Mouse (Mus musculus): Measurements from ENCODE around the gene Grm7.

Gene Grm7

DNA sequence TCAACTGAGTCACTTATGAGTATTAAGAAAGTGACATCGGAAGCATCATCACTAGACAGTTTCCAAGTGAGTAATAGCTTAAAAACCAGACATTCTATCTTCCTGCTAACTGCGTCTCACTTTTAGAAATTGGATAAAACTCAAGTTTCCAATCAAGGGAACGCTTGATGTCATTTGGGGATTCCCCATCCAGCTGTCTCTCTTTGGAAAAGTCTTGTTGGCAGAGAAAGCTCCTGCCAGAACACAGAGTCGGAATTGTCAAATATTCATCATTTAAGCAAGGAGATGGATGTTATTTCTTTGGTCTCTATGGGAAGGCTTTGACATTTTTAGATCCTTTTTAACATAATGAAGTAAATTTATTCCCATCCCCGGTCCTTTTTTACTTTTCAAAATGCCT is 336.6 kb downstream of the Grm7 start:
- no peak for DNase-seq (ENCODE audit: low read depth)

DNA sequence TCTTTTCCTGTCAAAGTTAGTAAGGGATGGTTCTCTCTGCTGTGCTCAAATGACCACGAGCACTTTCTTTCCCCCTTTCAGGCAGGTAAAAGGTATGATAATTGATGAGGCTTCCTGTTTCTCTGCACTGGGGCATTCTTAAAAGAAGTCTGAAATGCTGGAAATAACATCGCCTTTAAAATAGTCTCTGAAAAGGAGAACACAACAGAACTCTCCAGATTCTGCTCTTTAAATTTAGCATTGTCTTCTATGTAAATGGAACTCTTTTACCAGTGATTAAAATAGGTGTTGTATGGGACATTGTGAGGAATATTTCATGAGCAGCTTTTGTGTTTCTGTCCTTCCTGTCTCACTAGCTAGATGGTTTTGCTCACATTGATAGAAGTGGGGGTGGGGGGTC is 393.7 kb downstream of the Grm7 start:
- no peak for DNase-seq (ENCODE audit: low read depth)

DNA sequence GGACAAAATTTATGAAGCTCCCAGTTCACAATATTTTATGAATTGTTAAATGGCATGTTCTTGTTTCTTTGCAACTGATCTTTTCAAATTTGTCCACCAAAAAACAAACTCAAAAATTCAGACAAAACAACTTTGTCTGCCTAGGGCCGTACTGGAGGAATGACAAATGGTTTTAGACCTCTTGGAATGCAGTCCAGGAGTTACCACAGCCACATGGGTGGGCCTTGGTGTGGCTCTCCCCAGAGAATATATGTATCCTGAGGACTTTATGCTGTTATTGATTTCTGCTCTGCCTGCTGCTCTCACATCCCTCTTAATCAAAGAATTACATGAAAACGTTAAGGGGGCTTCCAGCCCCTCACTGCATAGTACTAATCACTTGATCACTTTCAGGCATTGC is 400.5 kb downstream of the Grm7 start:
- no peak for DNase-seq (ENCODE audit: low read depth)

DNA sequence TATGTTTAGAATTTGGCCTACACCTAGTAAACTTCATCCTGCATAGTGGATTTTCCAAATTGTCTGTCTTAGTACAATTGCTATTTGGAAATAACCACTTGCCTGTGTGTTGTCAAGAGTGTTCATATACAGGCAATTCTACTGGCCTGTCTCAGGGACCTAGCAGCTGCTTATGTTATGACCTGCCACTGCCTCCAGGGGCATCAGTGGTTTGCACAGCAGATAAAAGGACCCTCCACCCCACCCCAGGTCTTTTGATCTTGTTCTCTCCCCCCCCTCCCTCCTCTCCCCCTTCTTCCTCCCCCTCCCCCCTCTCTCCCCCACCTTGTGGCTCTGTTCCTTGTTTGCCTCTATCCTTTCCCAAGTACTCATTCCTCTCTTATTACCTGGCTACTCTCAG is 403.9 kb downstream of the Grm7 start:
- DNase-seq (ENCODE audit: low read depth) = no peak

DNA sequence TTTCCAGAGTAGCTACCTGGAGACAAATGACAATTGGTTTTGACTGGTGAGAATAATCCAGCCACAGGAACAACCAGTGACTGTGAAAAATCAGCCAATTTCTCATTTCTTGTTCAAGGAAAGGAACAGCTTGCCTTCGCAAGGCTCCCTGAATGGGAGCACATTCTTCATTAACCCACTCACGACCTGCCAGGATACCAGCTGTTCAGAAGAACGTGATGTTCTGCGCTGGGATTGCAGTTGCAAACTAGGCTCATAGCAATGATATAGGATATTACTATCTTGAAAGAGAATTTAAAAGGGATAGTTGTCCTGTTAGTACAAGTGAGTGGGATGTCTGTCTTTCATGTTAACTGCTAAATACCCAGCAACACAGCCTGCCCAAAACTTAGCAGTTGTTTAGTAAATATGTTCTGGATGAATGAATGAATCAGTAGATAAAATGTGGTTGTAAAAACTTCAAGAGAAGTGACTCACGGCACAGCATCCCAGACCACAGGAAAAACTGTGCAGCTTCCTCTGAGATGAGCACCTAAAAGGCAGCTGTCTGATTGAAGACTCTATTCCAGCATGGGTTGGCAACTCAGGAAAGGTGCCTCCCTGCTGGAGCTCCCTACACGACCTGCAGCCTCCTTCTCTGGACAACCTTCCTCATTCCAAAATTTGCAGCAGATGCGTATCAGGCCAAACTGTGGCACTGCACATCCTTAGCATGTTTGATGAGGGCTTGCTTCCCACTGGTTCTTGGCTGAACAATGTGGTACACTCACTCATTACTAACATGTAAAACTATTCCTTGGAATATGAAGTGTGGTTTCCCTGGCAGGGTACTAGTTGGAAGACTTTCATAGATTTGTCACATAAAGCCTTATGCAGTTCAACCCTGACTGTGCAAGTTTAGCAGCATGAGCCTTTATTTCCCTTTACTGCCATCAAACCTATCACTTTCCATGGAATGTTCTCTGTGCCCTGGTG is 408.9 kb downstream of the Grm7 start:
- DNase-seq (ENCODE audit: low read depth) = no peak

DNA sequence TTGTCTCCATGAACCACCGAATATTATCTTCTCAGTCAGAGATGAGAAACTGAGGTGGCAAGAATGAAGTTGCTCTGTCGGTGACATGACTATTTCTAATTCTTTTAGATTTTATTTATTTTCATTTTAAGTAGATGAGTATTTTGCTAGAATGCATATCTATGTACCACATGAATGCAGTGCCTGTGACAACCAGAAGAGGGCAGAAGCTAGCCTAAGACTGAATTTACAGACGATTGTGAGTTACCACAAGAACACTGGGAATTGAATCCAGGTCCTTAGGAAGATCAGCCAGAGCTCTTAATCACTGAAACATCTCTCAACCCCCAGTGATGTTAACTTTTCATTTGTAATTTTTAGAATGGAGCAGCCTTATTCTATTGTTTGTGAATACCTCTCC is 412.4 kb downstream of the Grm7 start:
- peak; percentile 10 for DNase-seq (ENCODE audit: low read depth)

DNA sequence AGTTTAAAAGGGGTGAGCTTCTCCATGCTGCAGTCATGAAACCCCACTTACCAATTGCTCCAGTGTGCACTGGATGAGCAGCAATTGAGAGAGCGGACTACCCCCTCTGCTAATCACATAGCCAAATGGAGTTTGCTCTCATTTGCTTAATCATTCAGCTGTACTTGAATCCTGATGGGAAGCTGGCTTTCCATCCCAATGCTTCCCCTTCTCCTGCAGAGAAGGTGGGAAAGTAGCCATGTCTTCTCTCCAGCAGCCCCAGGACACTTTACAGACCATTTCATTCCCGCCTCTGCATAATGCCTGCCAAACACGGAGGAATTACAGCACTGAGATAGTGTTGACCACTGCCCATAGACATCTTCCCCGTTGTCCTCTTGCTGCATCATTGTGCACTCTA is 414.6 kb downstream of the Grm7 start:
- no peak for DNase-seq (ENCODE audit: low read depth)

DNA sequence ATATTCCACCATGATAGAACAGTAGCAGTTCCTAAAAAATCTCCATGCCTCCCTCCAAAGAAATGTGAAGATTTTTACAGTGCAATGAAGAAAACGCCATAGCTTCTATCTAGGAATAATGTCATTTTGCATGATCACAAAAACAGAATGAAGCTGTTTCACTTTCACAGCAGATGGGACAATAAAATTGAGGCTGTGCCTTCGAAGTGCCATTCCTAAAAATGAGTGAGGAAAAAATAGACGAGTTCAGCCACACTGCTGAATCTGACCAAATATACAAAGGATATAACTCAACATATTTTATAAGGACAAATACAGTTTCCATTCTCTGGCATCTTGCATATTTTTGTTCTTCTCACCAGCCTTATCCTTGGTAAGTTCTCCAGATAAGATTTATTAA is 439.2 kb downstream of the Grm7 start:
- no peak for DNase-seq (ENCODE audit: low read depth)

DNA sequence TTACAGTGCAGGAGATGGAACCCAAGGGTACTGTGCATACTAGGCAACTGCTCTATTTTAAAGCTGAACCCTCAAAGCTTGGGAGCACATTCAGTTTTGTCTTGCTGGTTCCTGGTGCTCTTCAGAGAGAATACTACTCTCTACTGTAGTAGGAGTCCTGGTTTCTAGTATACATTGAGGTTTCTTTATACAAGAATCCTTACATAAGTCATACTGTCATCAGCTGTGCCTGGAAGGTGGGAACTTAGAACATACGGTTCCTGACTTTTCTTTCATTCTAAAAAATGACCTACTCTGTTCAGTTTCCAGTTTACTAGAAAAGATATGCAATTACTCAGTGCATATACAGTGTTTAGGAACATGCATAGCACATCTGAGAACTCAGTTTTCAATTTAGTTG is 449.4 kb downstream of the Grm7 start:
- no peak for DNase-seq (ENCODE audit: low read depth)

DNA sequence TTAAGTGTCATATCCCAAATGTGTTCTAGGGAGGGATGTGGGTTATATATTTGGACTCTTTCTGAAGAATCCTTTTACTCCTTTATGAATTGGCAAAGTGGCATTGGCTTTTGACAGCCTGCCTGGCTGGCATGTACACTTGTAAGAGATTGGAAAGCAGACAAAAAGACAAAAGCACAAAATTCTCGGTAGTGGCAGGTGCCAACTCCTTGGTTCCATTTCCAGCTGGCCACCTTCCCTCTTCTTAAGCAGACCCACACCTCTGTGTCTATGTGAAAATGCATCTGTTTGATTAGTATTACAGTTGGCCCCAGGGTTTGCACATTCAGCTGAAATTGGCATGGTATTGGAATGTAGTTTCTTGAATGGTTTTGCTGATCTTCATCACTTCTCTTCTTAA is 460.1 kb downstream of the Grm7 start:
- no peak for DNase-seq (ENCODE audit: low read depth)

DNA sequence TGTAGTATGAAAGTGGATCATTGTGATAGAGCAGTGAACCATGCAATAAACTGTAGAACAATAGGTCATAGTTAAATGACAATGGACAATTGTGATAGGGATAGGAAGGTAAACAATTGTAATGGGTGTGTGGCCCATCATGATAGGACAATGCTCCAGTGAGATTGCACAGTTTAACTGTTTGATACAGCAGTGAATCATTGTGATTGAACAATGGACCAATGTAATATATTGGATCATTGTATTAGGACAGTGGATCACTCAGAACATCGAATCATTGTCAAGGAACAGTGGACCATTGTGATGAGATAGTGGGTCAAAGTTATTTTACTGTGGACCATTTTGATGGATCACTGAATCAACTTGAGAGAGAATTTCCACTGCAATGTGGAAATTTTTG is 515.7 kb downstream of the Grm7 start:
- no peak for DNase-seq (ENCODE audit: low read depth)

DNA sequence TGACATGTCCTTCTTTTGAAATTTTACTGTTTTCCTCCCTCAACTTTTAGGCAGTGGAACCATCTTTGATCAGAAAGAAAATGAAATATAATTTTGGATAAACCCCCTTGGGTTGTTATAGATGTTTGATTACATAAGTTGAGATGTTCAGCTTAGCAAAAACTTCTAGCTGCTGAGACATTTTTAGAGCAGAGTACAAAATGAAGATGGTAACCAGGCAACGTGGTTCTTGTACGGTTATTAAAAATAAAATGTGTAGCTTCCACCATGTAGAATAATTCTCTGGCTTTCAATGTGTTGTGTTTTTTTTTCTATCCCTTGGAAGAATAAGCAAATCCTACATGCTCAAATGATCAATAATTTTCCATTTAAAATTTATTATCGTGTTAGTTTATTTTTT is 550.0 kb downstream of the Grm7 start:
- no peak for DNase-seq (ENCODE audit: low read depth)

DNA sequence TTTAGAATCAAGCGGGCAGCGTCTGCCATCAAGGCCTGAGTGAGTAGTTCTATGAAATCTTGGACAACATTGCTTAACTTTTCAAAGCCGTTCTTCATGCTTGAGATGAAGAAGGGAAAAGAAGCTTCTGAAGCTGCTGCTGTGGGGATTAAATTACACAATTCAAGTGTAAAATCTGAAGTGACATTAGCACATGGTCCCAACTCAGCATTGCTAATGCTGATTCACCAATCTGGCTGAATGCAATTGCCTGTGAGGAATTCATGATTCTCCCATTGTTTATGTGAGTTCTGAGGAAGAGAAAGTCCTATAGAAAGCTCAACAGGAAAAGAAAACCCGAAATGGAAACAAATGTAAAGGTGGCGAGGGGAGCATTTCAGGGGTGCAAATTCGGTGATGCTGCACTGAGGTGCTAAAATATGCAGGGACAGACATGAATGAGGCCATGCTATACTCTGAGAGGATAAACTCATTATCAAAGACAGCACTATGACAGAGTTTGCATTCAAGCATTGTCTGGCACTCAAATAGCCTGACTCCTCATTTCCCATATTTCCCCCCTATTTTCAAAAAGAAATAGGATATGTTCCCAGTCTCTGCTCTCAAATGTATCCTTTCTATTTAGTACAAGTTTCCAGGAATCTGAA is 575.8 kb downstream of the Grm7 start:
- no peak for DNase-seq (ENCODE audit: low read depth)

DNA sequence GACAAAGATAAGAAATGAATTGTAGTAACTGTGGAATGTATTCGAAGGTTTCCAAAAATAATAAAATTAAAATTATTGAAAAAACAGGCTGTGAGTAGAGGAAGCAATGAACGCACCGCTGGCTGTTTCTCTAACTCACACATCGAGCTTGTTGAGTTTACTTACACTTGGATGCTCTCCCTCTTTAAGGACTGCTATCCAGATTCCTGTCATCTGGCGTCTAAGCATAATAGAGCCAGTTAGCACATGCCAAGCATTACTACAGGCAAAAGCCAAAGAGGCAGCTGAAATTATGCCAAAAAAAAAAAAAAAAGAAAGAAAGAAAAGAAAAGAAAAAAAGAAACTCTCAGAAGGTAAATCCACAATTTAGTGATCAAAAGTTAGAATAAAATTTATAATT is 609.8 kb downstream of the Grm7 start:
- no peak for DNase-seq (ENCODE audit: low read depth)

DNA sequence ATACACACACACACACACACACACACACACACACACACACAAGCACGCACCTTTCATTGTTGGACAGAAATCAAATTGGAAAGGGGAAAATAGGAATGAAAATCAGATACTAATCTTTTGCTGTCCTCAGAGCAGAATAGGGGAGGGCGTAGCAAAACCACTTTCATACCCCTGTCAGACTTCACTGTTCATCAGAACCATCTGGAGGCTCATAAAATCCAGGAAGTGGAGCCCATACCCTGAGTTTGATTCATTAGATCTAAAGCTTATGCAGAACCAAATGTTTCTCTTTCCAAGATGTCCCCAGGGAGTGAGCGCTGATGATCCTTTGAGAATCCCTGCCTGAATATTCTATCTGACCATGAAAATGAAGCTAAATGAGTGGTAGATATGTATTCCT is 611.6 kb downstream of the Grm7 start:
- no peak for DNase-seq (ENCODE audit: low read depth)

DNA sequence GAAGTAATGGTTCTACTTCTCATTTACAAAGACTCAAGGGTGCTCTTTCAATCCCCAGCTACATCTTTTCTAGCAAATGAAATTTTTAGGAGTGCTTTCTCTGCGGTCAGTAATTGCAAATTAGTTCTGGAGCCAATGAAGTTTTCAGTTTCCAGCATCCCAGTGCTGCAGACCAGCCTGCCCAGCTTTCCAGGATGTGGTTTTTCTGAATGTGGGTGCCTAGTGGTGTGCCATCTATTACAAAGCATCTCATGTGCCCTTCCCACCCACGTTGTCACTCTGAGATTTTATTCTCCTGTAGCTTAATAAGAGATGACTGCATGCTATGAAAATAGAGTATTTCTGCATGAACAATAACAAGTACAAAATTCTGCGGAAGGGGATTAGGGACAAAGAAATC is 612.9 kb downstream of the Grm7 start:
- DNase-seq (ENCODE audit: low read depth) = no peak

DNA sequence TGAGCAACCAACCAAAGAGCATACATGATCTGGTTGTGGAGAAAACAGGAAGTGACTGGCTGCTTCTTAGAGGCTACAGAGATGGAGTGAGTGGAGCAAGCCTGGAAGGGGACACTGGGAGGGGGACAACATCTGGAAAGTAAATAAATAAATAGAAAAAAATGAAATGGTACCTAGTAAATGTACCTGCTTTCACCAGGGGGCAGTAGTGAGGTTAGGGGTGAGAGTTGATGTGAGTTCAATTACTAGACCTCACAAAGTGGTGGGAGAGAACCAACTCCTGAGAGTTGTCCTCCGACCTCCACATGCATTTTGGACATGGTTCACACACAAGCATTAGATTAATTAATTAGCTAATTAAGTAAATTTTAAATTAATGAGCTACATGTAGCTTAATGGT is 615.8 kb downstream of the Grm7 start:
- DNase-seq (ENCODE audit: low read depth) = no peak

DNA sequence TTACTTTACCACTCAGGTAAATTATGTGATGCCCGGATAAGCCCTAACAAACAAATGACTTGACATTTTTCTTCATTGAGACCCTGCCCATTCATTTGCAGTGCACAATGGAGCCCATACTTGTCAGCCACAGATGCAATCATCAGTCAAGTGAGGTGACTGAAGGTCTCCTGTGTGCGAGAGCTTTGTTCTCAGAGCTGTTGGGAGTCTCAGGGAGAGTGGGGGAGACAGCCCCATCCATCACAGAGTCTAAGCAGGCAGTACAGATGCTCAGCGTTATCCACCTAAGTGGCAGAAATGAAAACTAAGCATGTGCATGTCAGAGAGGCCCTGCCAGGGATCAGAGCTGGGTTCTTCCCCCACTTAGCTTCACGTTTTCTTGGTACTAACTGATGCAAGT is 631.3 kb downstream of the Grm7 start:
- DNase-seq (ENCODE audit: low read depth) = no peak

DNA sequence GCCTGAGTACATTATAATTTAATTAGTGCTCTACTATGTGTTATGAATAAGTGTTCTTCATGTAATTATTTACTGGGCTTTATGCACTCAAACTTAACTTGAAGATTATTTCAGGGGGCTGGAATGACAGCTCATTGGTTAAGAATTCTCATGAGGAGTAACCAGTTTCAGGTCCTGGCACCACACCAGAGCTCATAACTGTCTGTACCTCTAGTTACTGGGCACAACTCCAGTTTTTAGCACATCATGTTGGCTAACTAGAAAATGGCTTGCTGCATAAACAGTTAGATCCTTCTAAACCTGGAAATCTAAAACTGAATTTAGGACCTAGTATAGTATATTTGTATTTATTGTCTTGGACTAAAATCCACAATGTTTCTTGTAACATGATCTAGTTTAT is 633.1 kb downstream of the Grm7 start:
- no peak for DNase-seq (ENCODE audit: low read depth)

DNA sequence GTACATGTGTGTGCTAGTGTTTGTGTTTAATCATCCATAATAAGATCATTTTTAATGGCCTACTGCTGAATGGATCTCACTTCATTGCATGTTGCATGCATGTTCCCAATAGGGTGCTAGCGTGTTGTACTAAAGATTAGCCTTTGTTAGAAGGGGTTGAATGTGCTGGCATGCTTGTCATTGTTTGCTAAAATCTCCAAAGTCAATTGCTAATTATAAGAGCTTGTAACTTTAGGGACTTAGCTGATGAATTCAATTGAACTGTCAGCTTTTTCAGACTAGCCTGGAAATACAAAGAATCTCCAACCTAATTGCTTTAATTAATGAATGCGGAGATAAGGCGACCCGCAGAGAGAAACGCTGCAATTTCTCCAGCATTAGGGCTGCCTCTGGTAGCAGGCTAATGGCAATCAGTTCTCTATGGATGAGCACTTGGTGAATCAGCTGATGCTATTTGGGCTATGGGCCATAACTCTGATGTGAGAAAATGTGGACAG is 648.2 kb downstream of the Grm7 start:
- no peak for DNase-seq (ENCODE audit: low read depth)

DNA sequence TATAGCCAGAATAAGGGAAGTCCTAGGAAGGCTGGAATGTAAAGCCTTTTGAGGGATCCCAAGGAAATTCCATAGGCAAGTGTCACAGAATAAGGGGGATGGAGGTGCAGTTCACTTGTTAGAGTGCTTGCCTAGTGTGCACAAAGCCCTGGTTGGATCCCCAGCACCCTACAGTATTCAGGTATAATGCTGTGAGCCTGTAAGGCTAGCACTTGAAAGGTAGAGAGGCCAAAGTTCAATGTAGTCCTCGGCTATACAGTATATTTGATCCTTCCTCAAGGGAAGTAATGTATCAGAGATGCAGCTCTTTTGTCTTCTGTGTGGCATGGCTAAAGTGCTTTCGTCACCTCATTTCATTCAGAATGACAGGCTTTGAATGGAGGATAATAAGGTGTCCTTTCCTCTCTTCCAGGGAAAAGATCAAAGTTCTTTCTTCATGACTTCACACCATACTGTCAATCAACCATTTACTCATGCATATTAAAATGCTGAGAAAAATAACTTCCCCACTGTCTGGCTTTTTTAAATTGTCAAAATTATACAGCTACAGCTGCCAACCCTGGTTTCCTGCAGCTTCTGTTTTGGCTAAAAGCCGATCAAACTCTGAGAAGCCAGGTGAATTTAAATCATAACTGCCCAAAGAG is 658.7 kb downstream of the Grm7 start:
- no peak for DNase-seq (ENCODE audit: low read depth)

DNA sequence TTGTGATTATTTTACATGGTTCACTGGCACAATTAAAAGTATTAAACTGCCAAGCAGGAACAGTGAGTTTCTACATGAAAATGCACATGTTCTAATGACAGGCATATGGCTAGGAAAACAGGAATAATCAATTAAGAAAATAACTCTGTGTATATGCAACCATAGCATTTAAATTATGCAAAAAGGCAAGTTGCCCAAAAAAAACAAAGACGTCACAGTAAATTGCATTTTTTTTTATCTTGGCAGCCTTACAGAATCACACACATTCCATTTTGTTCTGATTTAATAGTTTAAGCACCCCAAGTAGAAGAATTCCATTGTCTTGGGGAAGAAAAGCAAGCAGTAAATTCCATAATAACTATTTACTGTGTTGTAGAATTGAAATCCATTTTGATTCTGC is 716.3 kb downstream of the Grm7 start:
- no peak for DNase-seq (ENCODE audit: low read depth)

DNA sequence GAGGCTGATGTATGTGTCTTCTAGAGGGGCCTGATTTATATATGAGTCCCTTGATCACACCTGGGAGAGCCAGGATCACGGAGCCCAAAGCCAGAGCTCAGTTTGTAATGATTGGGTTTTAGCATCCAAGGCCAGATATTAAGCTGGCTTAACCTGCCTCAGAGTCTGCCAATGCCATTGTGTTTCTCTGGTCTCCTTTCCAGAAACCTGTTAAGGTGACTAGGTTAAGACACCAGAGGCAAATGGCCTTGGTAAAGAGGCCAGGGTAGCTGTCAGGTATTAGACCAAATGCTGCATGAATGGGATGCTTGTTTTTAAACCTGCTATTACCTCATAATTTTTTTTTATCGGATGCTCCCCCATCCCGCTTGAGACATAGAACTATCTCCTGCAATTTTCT is 722.7 kb downstream of the Grm7 start:
- no peak for DNase-seq (ENCODE audit: low read depth)
